Mouse (Mus musculus) liver, embryonic 14.5 days (tissue): ENCODE data around the gene Arl15. TPM values are rescaled to one million over a fixed set of nuclear protein-coding genes. Genes with fewer than 3 reads are reported as not detected.

Source experiments
- ATAC-seq: fragments of 200-750 bp; cut with Nextera tagmentation; 2 replicates; pipeline ENCODE4 v1.8.0; 2017; ENCODE audit warnings: moderate number of reproducible peaks, mild to moderate bottlenecking, moderate library complexity; ENCODE audit not compliant: insufficient read depth
- DNase-seq, 3 experiments: peaks; one replicate each; pipeline ENCODE4 v3.0.0-alpha.2; 2012 to 2013; ENCODE audit warnings: low read depth in 3 of 3, low spot score in 3 of 3
- H3K27ac ChIP-seq: fragments of 300-500 bp; sonication (generic); 2 replicates; pipeline ENCODE4 v1.5.1; 2014; ENCODE audit warnings: moderate library complexity, mild to moderate bottlenecking, control low read depth, inconsistent platforms
- H3K27me3 ChIP-seq: fragments of 300-500 bp; sonication (generic); 2 replicates; pipeline ENCODE4 v1.6.1; 2014; ENCODE audit warnings: mild to moderate bottlenecking, low read length, moderate library complexity; ENCODE audit not compliant: control insufficient read depth, insufficient read depth
- H3K36me3 ChIP-seq: fragments of 300-500 bp; sonication (generic); replicated peaks from 2 replicates; pipeline ENCODE4 v1.6.1; 2014; ENCODE audit warnings: low read depth; ENCODE audit not compliant: control insufficient read depth, insufficient read depth
- H3K4me1 ChIP-seq, 2 experiments: fragments of 200-500 bp in 1 of 2; fragments of 300-500 bp in 1 of 2; sonication (generic) in 1 of 2; replicated peaks; 2 replicates each; pipeline ENCODE4 v1.6.1; 2012 to 2014; ENCODE audit warnings: antibody characterized with exemption in 1 of 2, inconsistent platforms in 1 of 2, low read length in 1 of 2; ENCODE audit not compliant: control insufficient read depth in 2 of 2, insufficient read depth in 2 of 2
- H3K4me2 ChIP-seq: fragments of 300-500 bp; sonication (generic); 2 replicates; pipeline ENCODE4 v1.6.1; 2014; ENCODE audit warnings: low read depth, mild to moderate bottlenecking, control low read depth, moderate library complexity
- H3K4me3 ChIP-seq, 2 experiments: fragments of 200-500 bp in 1 of 2; fragments of 300-500 bp in 1 of 2; sonication (generic) in 1 of 2; 2 replicates each; pipeline ENCODE4 v1.5.1; 2012 to 2014; ENCODE audit warnings: low read depth in 2 of 2, low read length in 2 of 2, mild to moderate bottlenecking in 2 of 2, control low read depth in 1 of 2, inconsistent platforms in 1 of 2, moderate library complexity in 1 of 2; ENCODE audit not compliant: insufficient read depth in 1 of 2
- H3K9ac ChIP-seq: fragments of 300-500 bp; sonication (generic); replicated peaks from 2 replicates; pipeline ENCODE4 v1.6.1; 2014; ENCODE audit warnings: mild to moderate bottlenecking, control low read depth, moderate library complexity
- H3K9me3 ChIP-seq: fragments of 300-500 bp; sonication (generic); 2 replicates; pipeline ENCODE4 v1.6.1; 2016; ENCODE audit warnings: low read length, mixed read lengths; ENCODE audit not compliant: control insufficient read depth
- CTCF ChIP-seq: IDR thresholded peaks from 2 replicates; pipeline ENCODE4 v1.5.1; 2016; ENCODE audit warnings: antibody characterized with exemption, low read depth, control low read depth
- EP300 ChIP-seq: IDR thresholded peaks from 2 replicates; pipeline ENCODE4 v1.6.1; 2016; ENCODE audit warnings: antibody characterized with exemption, low read depth
- WGBS: fragments of 180-500 bp; shearing (Covaris S2); extraction: QIAGEN DNeasy Blood & Tissue Kit; methylation state at CpG from one replicate; pipeline ENCODE4 v1.1.7; 2014; ENCODE audit not compliant: insufficient replicate concordance; 5-methylcytosine and 5-hydroxymethylcytosine counted together
- polyA plus RNA-seq, 2 experiments: library from polyadenylated mRNA; depleted of rRNA in 1 of 2; stranded (reverse) in 1 of 2; unstranded in 1 of 2; fragments of >200 nt; fragmentation: Nextera tagmentation in 1 of 2; extraction: Ambion mirVana in 1 of 2; gene quantifications; 2 replicates each; pipeline versions ENCODE4 v1.2.1 to v1.2.3; 2012 to 2014

Gene Arl15
- polyA plus RNA-seq, 2 experiments, result 2.0 to 2.6 TPM

DNA sequence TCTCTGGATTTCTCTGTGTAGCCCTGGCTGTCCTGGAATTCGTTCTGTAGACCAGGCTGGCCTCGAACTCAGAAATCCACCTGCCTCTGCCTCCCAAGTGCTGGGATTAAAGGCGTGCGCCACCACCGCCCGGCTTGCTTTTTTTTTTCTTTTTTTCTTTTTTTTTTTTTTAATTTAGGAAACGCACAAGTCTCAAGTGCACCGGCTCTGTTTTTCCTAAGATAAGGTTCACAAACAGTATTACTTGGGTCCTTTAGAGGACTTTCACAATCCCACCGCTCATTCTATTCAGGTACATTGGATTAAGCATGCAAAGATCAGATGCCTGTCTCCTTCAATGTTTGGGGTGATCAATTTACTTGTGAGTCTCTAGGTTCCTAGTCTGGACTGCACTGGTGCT, 668 bp upstream of the Arl15 start:
- no peak for ATAC-seq

GRCm38 (mm10) chr13:113794705-113795655, 675 bp downstream of the Arl15 start:
- no peak for TF ChIP-seq EP300
- no peak for TF ChIP-seq CTCF
- H3K27me3 ChIP-seq, result no peaks in the 10 kb centered on the region
- peak overlapping the region; percentile 93 for H3K4me2 ChIP-seq
- no peaks in the 10 kb centered on the region for H3K9me3 ChIP-seq
- H3K9ac ChIP-seq, result peak overlapping the region; percentile 89
- peak; percentile 48 for ATAC-seq
- 2% methylated on average over 52 of the region's 52 CpGs for WGBS
- peak overlapping the region; percentile 76 to 82 for H3K4me3 ChIP-seq
- H3K36me3 ChIP-seq, result no peaks in the 10 kb centered on the region
- no peak for DNase-seq
- peaks cover 5 to 14% of the 10 kb centered on the region in 2 experiments for H3K4me1 ChIP-seq
- H3K27ac ChIP-seq, result peak overlapping the region; percentile 73

More for the DNA sequence above, 668 bp upstream of the Arl15 start:
- Histone ChIP-seq H3K36me3 (no peaks in the 10 kb centered on the region), H3K4me1 (peaks cover 5 to 14% of the 10 kb centered on the region in 2 experiments), H3K4me3 (peak overlapping the region; percentile 64 to 82), H3K9ac (peak overlapping the region; percentile 86), H3K4me2 (peak overlapping the region; percentile 93), H3K9me3 (no peaks in the 10 kb centered on the region), H3K27me3 (no peaks in the 10 kb centered on the region), H3K27ac (peak overlapping the region; percentile 78)
- 48% methylated on average over 9 of the region's 9 CpGs for whole genome bisulfite sequencing
- TF ChIP-seq EP300 (no peak), CTCF (no peak)
- no peak for DNase-seq

- DNase-seq (no peak), ATAC-seq (no peak)
- no peak overlapping the region for H3K4me3 ChIP-seq
- TF ChIP-seq CTCF (no peak), EP300 (no peak)
- H3K36me3 ChIP-seq, result no peaks in the 10 kb centered on the region
- H3K27me3 ChIP-seq, result no peaks in the 10 kb centered on the region
- no peak overlapping the region for H3K9ac ChIP-seq
- peaks cover 5 to 14% of the 10 kb centered on the region in 2 experiments for H3K4me1 ChIP-seq
- H3K4me2 ChIP-seq, result no peak overlapping the region
- no peaks in the 10 kb centered on the region for H3K9me3 ChIP-seq
- WGBS, result 62% methylated on average over 6 of the region's 6 CpGs
- H3K27ac ChIP-seq, result no peak overlapping the region
These were observed 3.1 kb downstream of the Arl15 start for GRCm38 (mm10) chr13:113797378-113797777.

DNA sequence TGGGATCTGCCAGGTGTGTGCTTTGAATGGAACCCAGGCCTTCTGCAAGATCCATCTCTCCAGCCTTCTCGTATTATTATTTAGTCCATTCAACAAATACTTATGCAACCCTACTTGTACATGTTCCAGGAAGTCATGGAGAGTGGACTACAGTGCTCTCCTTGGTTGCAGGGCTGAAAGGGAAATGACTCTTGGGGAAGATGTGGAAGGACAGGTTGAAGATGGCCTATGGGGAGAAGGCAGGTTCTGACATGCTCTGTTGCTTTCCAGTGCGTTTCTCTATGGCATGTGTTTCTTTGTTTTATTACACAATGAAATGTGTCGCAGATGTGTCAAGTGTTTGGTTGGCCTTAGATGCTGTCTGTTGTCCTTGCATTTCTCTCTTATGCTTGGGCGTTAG, 5.1 kb downstream of the Arl15 start:
- Histone ChIP-seq H3K4me1 (peaks cover 5 to 14% of the 10 kb centered on the region in 2 experiments), H3K4me2 (no peak overlapping the region), H3K4me3 (no peak overlapping the region), H3K36me3 (no peaks in the 10 kb centered on the region), H3K9me3 (no peaks in the 10 kb centered on the region), H3K9ac (no peak overlapping the region), H3K27ac (no peak overlapping the region), H3K27me3 (no peaks in the 10 kb centered on the region)
- 78% methylated on average over 4 of the region's 4 CpGs for WGBS
- DNase-seq, result no peak
- no peak for ATAC-seq
- TF ChIP-seq EP300, result no peak
- TF ChIP-seq CTCF, result no peak

GRCm38 (mm10) chr13:113800246-113800645, 5.9 kb downstream of the Arl15 start:
- H3K4me2 ChIP-seq, result no peak overlapping the region
- TF ChIP-seq EP300 (no peak), CTCF (no peak)
- DNase-seq (no peak), ATAC-seq (no peak)
- no peaks in the 10 kb centered on the region for H3K9me3 ChIP-seq
- H3K4me1 ChIP-seq, result peaks cover 5 to 13% of the 10 kb centered on the region in 2 experiments
- H3K4me3 ChIP-seq, result no peak overlapping the region
- H3K27me3 ChIP-seq, result no peaks in the 10 kb centered on the region
- 56% methylated on average over 4 of the region's 4 CpGs for WGBS
- H3K27ac ChIP-seq, result no peak overlapping the region
- H3K36me3 ChIP-seq, result no peaks in the 10 kb centered on the region
- H3K9ac ChIP-seq, result no peak overlapping the region
